Mouse (Mus musculus): ENCODE data around the gene Spns3. TPM values are rescaled to one million over a fixed set of nuclear protein-coding genes. Genes with fewer than 3 reads are reported as not detected.

The Spns3 gene
- polyA plus RNA-seq, 1 experiment = 0.02 TPM

GRCm38 (mm10) chr11:72485960-72486359 lies 64.3 kb downstream of the Spns3 start:
- no peak for TF ChIP-seq MYOD1 (IDR thresholded peaks at IDR 0.05; ENCODE audit: control insufficient read depth in 1 of 3, insufficient read length in 2 of 3, low read depth in 2 of 3)
- TF ChIP-seq SRF (IDR thresholded peaks at IDR 0.05; ENCODE audit: control insufficient read depth, insufficient read length, low read depth) = no peak
- no peak for TF ChIP-seq MAX (IDR thresholded peaks at IDR 0.05; ENCODE audit: low read depth)
- TF ChIP-seq POLR2A (IDR thresholded peaks at IDR 0.05; ENCODE audit: insufficient read length, low read depth) = no peak
- no peak for TF ChIP-seq MYOG (IDR thresholded peaks at IDR 0.05; ENCODE audit: control insufficient read depth in 1 of 3, insufficient read depth in 1 of 3, insufficient read length in 2 of 3, low read depth in 2 of 3)
- TF ChIP-seq CEBPB (IDR thresholded peaks at IDR 0.05; ENCODE audit: insufficient read depth, poor library complexity, severe bottlenecking) = no peak
- TF ChIP-seq POLR2AphosphoS2 (IDR thresholded peaks at IDR 0.05; ENCODE audit: insufficient read length, low read depth) = no peak
- no peak for TF ChIP-seq E2F4 (IDR thresholded peaks at IDR 0.05; ENCODE audit: insufficient read depth)
- no peak for TF ChIP-seq TCF12 (IDR thresholded peaks at IDR 0.05; ENCODE audit: insufficient read depth, poor library complexity, severe bottlenecking)
- TF ChIP-seq USF1 (IDR thresholded peaks at IDR 0.05; ENCODE audit: low read depth) = no peak
- no peak for TF ChIP-seq REST (IDR thresholded peaks at IDR 0.05; ENCODE audit: insufficient read depth, insufficient read length)
- TF ChIP-seq TCF3 (IDR thresholded peaks at IDR 0.05; ENCODE audit: insufficient read length, low read depth) = no peak
- H3ac ChIP-seq (ENCODE audit: control insufficient read depth, insufficient read length) = no peak overlapping the region
- H3K79me2 ChIP-seq (ENCODE audit: control insufficient read depth, insufficient read depth) = no peaks in the 10 kb centered on the region
- no peak overlapping the region for H3K4me3 ChIP-seq
- H3K4me2 ChIP-seq (ENCODE audit: low read depth) = no peak overlapping the region
- H3K27me3 ChIP-seq (ENCODE audit: control insufficient read depth, insufficient read depth, insufficient read length) = peaks cover 27% of the 10 kb centered on the region
- no peaks in the 10 kb centered on the region for H3K36me3 ChIP-seq (ENCODE audit: control insufficient read depth, insufficient read depth)

- Histone ChIP-seq H3ac (ENCODE audit: control insufficient read depth, insufficient read length) (no peak overlapping the region), H3K27me3 (ENCODE audit: control insufficient read depth, insufficient read depth, insufficient read length) (peaks cover 27% of the 10 kb centered on the region), H3K79me2 (ENCODE audit: control insufficient read depth, insufficient read depth) (no peaks in the 10 kb centered on the region), H3K4me3 (no peak overlapping the region), H3K4me2 (ENCODE audit: low read depth) (no peak overlapping the region), H3K36me3 (ENCODE audit: control insufficient read depth, insufficient read depth) (no peaks in the 10 kb centered on the region)
- TF ChIP-seq POLR2A (IDR thresholded peaks at IDR 0.05; ENCODE audit: insufficient read length, low read depth) (no peak), CEBPB (IDR thresholded peaks at IDR 0.05; ENCODE audit: insufficient read depth, poor library complexity, severe bottlenecking) (no peak), MAX (IDR thresholded peaks at IDR 0.05; ENCODE audit: low read depth) (no peak), USF1 (IDR thresholded peaks at IDR 0.05; ENCODE audit: low read depth) (no peak), REST (IDR thresholded peaks at IDR 0.05; ENCODE audit: insufficient read depth, insufficient read length) (no peak), E2F4 (IDR thresholded peaks at IDR 0.05; ENCODE audit: insufficient read depth) (no peak)
These were observed 65.1 kb downstream of the Spns3 start for GRCm38 (mm10) chr11:72485157-72485556.

DNA sequence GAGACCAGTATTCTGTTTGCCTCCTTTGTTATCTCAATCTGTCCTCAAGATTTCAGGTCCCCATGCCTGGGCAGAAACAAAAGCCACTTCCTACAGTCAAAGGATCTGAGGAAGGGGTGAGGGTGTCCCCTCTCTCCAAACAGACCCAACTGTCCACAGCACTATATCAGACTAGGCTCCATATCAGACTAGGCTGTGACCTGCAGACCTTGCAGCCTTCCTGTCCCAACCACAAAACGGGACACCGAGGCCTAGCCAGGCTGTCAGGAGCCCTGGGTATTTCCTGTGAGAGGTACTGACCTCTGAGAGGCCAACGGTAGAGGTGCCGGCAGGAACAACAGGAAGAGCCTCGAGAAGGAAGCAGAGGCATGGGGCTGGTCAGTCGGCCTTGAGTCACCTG lies 65.8 kb downstream of the Spns3 start:
- H3K36me3 ChIP-seq (ENCODE audit: control insufficient read depth, insufficient read depth) = no peaks in the 10 kb centered on the region
- no peak overlapping the region for H3K4me2 ChIP-seq (ENCODE audit: low read depth)
- H3K4me3 ChIP-seq = no peak overlapping the region
- H3ac ChIP-seq (ENCODE audit: control insufficient read depth, insufficient read length) = no peak overlapping the region
- H3K27me3 ChIP-seq (ENCODE audit: control insufficient read depth, insufficient read depth, insufficient read length) = peaks cover 25% of the 10 kb centered on the region
- no peak for TF ChIP-seq TCF3 (IDR thresholded peaks at IDR 0.05; ENCODE audit: insufficient read length, low read depth)
- no peak for TF ChIP-seq SRF (IDR thresholded peaks at IDR 0.05; ENCODE audit: control insufficient read depth, insufficient read length, low read depth)
- no peak for TF ChIP-seq REST (IDR thresholded peaks at IDR 0.05; ENCODE audit: insufficient read depth, insufficient read length)
- TF ChIP-seq USF1 (IDR thresholded peaks at IDR 0.05; ENCODE audit: low read depth) = no peak
- TF ChIP-seq CEBPB (IDR thresholded peaks at IDR 0.05; ENCODE audit: insufficient read depth, poor library complexity, severe bottlenecking) = no peak
- no peaks in the 10 kb centered on the region for H3K79me2 ChIP-seq (ENCODE audit: control insufficient read depth, insufficient read depth)

DNA sequence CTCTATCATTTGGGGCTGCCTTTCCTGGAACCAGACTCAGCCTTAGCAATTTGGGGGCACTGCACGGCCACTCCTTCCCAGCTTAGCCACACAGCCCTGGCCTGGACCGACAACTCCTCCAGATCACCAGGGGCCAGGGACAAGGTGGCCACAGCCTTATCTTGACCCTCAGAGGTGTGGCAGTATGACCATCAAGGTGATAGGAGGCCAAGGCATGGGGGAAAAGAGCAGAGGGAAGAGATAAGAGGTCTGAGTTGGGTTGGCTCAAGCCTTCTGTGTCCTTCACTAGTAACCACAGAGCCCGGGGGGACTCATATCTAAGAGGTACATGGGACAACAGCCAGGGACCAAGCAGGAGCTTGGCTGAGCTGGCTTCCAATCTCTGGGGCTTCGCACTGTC lies 68.4 kb downstream of the Spns3 start:
- TF ChIP-seq TCF12 (IDR thresholded peaks at IDR 0.05; ENCODE audit: insufficient read depth, poor library complexity, severe bottlenecking) (no peak), CEBPB (IDR thresholded peaks at IDR 0.05; ENCODE audit: insufficient read depth, poor library complexity, severe bottlenecking) (no peak), TCF3 (IDR thresholded peaks at IDR 0.05; ENCODE audit: insufficient read length, low read depth) (no peak), MAX (IDR thresholded peaks at IDR 0.05; ENCODE audit: low read depth) (no peak), E2F4 (IDR thresholded peaks at IDR 0.05; ENCODE audit: insufficient read depth) (no peak), MYOG (IDR thresholded peaks at IDR 0.05; ENCODE audit: control insufficient read depth in 1 of 3, insufficient read depth in 1 of 3, insufficient read length in 2 of 3, low read depth in 2 of 3) (no peak)
- Histone ChIP-seq H3K79me2 (ENCODE audit: control insufficient read depth, insufficient read depth) (no peaks in the 10 kb centered on the region), H3ac (ENCODE audit: control insufficient read depth, insufficient read length) (no peak overlapping the region), H3K4me2 (ENCODE audit: low read depth) (no peak overlapping the region), H3K4me3 (no peak overlapping the region), H3K36me3 (ENCODE audit: control insufficient read depth, insufficient read depth) (no peaks in the 10 kb centered on the region), H3K27me3 (ENCODE audit: control insufficient read depth, insufficient read depth, insufficient read length) (peaks cover 8% of the 10 kb centered on the region)

DNA sequence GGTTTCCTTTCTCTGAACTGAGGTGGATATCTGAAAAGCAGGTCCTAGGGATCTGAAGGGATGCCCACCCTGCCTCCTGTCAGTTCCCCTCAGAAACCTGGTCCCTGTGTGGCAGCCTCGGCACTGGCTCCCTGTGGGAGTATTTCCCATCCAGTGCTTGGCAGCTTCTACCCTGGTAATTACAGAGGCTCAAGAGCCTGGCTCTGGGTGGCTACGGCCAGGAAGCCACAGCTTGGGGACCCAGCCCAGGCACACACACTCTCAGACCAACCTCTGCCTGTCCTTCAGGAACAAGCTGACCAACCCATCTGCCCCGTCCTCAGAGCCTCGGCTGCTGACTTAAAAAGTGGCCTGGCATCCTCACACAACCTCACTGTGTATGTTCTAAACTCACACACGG lies 69.0 kb downstream of the Spns3 start:
- peaks cover 8% of the 10 kb centered on the region for H3K27me3 ChIP-seq (ENCODE audit: control insufficient read depth, insufficient read depth, insufficient read length)
- H3ac ChIP-seq (ENCODE audit: control insufficient read depth, insufficient read length) = no peak overlapping the region
- H3K79me2 ChIP-seq (ENCODE audit: control insufficient read depth, insufficient read depth) = no peaks in the 10 kb centered on the region
- no peak overlapping the region for H3K4me2 ChIP-seq (ENCODE audit: low read depth)
- no peaks in the 10 kb centered on the region for H3K36me3 ChIP-seq (ENCODE audit: control insufficient read depth, insufficient read depth)
- no peak for TF ChIP-seq POLR2A (IDR thresholded peaks at IDR 0.05; ENCODE audit: insufficient read length, low read depth)
- no peak for TF ChIP-seq MAX (IDR thresholded peaks at IDR 0.05; ENCODE audit: low read depth)
- no peak for TF ChIP-seq CEBPB (IDR thresholded peaks at IDR 0.05; ENCODE audit: insufficient read depth, poor library complexity, severe bottlenecking)
- no peak for TF ChIP-seq TCF12 (IDR thresholded peaks at IDR 0.05; ENCODE audit: insufficient read depth, poor library complexity, severe bottlenecking)
- TF ChIP-seq REST (IDR thresholded peaks at IDR 0.05; ENCODE audit: insufficient read depth, insufficient read length) = no peak
- TF ChIP-seq SRF (IDR thresholded peaks at IDR 0.05; ENCODE audit: control insufficient read depth, insufficient read length, low read depth) = no peak
- no peak for TF ChIP-seq USF1 (IDR thresholded peaks at IDR 0.05; ENCODE audit: low read depth)
- TF ChIP-seq POLR2AphosphoS2 (IDR thresholded peaks at IDR 0.05; ENCODE audit: insufficient read length, low read depth) = no peak
- no peak for TF ChIP-seq E2F4 (IDR thresholded peaks at IDR 0.05; ENCODE audit: insufficient read depth)
- no peak for TF ChIP-seq TCF3 (IDR thresholded peaks at IDR 0.05; ENCODE audit: insufficient read length, low read depth)
- no peak for TF ChIP-seq MYOD1 (IDR thresholded peaks at IDR 0.05; ENCODE audit: control insufficient read depth in 1 of 3, insufficient read length in 2 of 3, low read depth in 2 of 3)
- no peak for TF ChIP-seq MYOG (IDR thresholded peaks at IDR 0.05; ENCODE audit: control insufficient read depth in 1 of 3, insufficient read depth in 1 of 3, insufficient read length in 2 of 3, low read depth in 2 of 3)
- no peak overlapping the region for H3K4me3 ChIP-seq

Measured in myocyte (in vitro differentiated cells).